Mouse (Mus musculus): ENCODE data around the gene Shank2. TPM values are rescaled to one million over a fixed set of nuclear protein-coding genes. Genes with fewer than 3 reads are reported as not detected.

Shank2 gene
- polyA plus RNA-seq, 1 experiment from 2014 or later, result 9.1 TPM

DNA sequence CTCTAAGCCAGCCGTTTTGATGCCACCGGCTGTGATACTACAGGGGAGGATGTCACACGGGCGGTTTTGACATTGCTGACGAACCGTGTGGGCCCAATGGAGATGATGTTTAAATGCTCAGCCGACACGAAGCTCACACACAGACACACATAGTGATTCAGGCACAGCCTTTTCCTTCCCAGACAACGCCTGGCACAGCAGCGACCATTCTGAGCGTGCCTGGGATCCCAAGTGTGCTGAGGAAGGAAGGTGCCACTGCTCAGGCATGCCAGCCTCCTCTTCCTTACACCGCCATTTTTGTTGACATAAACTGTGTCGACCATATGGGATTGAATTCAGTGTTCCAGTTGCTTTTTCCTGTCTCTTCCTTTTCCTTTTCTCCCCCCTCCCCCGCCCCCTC, 172.6 kb downstream of the Shank2 start:
- Histone ChIP-seq H3K9me3 (ENCODE audit: control insufficient read depth, low read length) (no peaks in the 10 kb centered on the region), H3K9ac (replicated peaks; ENCODE audit: low read length) (no peak overlapping the region), H3K4me2 (ENCODE audit: low read length) (peak overlapping the region; percentile 70; the same call in 1 of the 2 replicates), H3K4me1 (ENCODE audit: control insufficient read depth, insufficient read depth, low read length) (peaks cover 9% of the 10 kb centered on the region; the same call in 1 of the 2 replicates), H3K4me3 (replicated peaks; ENCODE audit: low read depth, low read length) (no peak overlapping the region), H3K27ac (replicated peaks; ENCODE audit: low read depth, low read length) (no peak overlapping the region), H3K36me3 (ENCODE audit: control insufficient read depth, insufficient read depth, low read length) (no peaks in the 10 kb centered on the region), H3K27me3 (ENCODE audit: control insufficient read depth, insufficient read depth, low read length) (no peaks in the 10 kb centered on the region)
- peak; percentile 2 for DNase-seq
- ATAC-seq (ENCODE audit: low FRiP score, low TSS enrichment), result no peak
- 74% methylated on average over 14 of the region's 14 CpGs for WGBS

- peaks cover 9% of the 10 kb centered on the region; the same call in 1 of the 2 replicates for H3K4me1 ChIP-seq (ENCODE audit: control insufficient read depth, insufficient read depth, low read length)
- H3K4me3 ChIP-seq (replicated peaks; ENCODE audit: low read depth, low read length), result peak overlapping the region; percentile 44
- no peaks in the 10 kb centered on the region for H3K9me3 ChIP-seq (ENCODE audit: control insufficient read depth, low read length)
- H3K27ac ChIP-seq (replicated peaks; ENCODE audit: low read depth, low read length), result peak overlapping the region; percentile 89
- no peaks in the 10 kb centered on the region for H3K36me3 ChIP-seq (ENCODE audit: control insufficient read depth, insufficient read depth, low read length)
- WGBS, result 28% methylated on average over 7 of the region's 7 CpGs
- H3K4me2 ChIP-seq (ENCODE audit: low read length), result peak overlapping the region; percentile 70
- DNase-seq, result peak; percentile 53
- no peak overlapping the region for H3K9ac ChIP-seq (replicated peaks; ENCODE audit: low read length)
- H3K27me3 ChIP-seq (ENCODE audit: control insufficient read depth, insufficient read depth, low read length), result no peaks in the 10 kb centered on the region
- no peak for ATAC-seq (ENCODE audit: low FRiP score, low TSS enrichment)
Observed at GRCm38 (mm10) chr7:144175025-144175424, 173.3 kb downstream of the Shank2 start.

DNA sequence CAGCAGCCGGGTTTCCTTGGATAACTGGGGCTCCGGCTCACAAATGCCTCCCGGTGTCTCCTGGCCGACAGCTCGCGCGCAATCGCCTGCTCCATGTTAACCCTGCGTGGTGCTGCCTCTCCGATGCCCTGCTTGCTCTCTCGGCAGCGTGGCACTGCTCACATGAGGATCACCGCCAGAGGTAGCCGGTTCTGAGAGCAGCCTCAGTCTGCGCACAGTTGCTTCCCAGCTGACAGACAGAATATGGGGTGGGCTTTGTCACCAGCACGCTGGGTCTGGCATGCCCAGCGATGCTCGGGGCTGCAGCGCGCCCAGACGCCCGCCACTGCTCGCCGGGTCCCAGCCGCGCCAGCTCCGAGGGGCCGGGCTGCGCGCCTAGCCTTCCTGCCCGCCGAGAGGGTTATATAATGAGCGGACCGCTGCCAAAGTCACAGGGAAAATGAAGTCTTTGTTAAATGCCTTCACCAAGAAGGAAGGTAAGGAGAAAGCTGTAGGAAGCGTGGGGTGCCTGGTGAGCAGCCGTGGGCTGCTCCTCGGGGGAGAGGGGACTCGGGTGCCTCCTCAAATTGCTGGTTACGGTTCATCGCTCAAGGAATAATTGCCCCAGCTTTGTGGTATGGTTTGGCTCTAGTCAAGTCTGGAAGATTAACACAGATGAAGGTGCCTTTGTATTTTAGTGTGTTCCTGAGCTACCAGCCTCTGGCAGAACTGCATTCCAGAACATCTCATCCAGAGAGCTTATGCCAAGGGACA, 173.9 kb downstream of the Shank2 start:
- 2% methylated on average over 40 of the region's 40 CpGs for WGBS
- Histone ChIP-seq H3K4me1 (ENCODE audit: control insufficient read depth, insufficient read depth, low read length) (peaks cover 9% of the 10 kb centered on the region; the same call in 1 of the 2 replicates), H3K27ac (replicated peaks; ENCODE audit: low read depth, low read length) (peak overlapping the region; percentile 89), H3K4me2 (ENCODE audit: low read length) (peak overlapping the region; percentile 70), H3K27me3 (ENCODE audit: control insufficient read depth, insufficient read depth, low read length) (no peaks in the 10 kb centered on the region), H3K36me3 (ENCODE audit: control insufficient read depth, insufficient read depth, low read length) (no peaks in the 10 kb centered on the region), H3K9ac (replicated peaks; ENCODE audit: low read length) (peak overlapping the region; percentile 62), H3K9me3 (ENCODE audit: control insufficient read depth, low read length) (no peaks in the 10 kb centered on the region), H3K4me3 (replicated peaks; ENCODE audit: low read depth, low read length) (peak overlapping the region; percentile 44)
- peak; percentile 63; the same call in 1 of the 2 replicates for ATAC-seq (ENCODE audit: low FRiP score, low TSS enrichment)
- peak; percentile 82 for DNase-seq

DNA sequence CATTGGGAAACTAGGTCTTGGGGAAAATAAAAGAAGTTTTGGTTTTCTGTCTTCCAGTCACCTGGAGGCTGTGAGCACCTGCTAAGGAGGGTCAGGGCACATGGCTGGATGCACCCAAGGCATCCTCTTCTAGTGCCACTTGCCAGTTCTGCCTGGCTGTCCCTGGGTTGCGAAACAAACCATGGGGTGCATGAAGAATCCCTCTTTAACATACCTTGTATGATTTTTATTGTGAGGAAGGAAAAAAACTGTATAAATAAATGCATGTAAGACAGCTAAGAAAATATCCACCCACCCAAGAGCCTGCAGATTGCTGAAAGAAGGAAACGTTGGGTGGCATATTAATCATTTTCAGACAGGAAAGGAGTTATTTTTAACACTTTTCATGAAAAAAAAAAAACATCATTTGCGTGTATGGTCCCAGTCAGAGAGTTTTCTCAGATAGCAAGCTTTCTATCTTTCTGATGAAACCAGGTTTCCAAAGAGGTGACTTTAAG, 174.6 kb downstream of the Shank2 start:
- H3K27ac ChIP-seq (replicated peaks; ENCODE audit: low read depth, low read length), result peak overlapping the region; percentile 89
- ATAC-seq (ENCODE audit: low FRiP score, low TSS enrichment) (no peak), DNase-seq (no peak)
- no peaks in the 10 kb centered on the region for H3K36me3 ChIP-seq (ENCODE audit: control insufficient read depth, insufficient read depth, low read length)
- H3K9ac ChIP-seq (replicated peaks; ENCODE audit: low read length), result peak overlapping the region; percentile 62
- WGBS, result 72% methylated on average over 3 of the region's 3 CpGs
- H3K4me3 ChIP-seq (replicated peaks; ENCODE audit: low read depth, low read length), result peak overlapping the region; percentile 44
- no peaks in the 10 kb centered on the region for H3K27me3 ChIP-seq (ENCODE audit: control insufficient read depth, insufficient read depth, low read length)
- H3K4me1 ChIP-seq (ENCODE audit: control insufficient read depth, insufficient read depth, low read length), result peaks cover 9% of the 10 kb centered on the region; the same call in 1 of the 2 replicates
- H3K9me3 ChIP-seq (ENCODE audit: control insufficient read depth, low read length), result no peaks in the 10 kb centered on the region
- peak overlapping the region; percentile 70 for H3K4me2 ChIP-seq (ENCODE audit: low read length)

- no peak overlapping the region for H3K9ac ChIP-seq (replicated peaks; ENCODE audit: low read length)
- H3K27ac ChIP-seq (replicated peaks; ENCODE audit: low read depth, low read length), result no peak overlapping the region
- no peaks in the 10 kb centered on the region for H3K36me3 ChIP-seq (ENCODE audit: control insufficient read depth, insufficient read depth, low read length)
- H3K4me2 ChIP-seq (ENCODE audit: low read length), result no peak overlapping the region
- no peak overlapping the region for H3K4me3 ChIP-seq (replicated peaks; ENCODE audit: low read depth, low read length)
- DNase-seq, result no peak
- no peak for ATAC-seq (ENCODE audit: low FRiP score, low TSS enrichment)
- no peaks in the 10 kb centered on the region for H3K27me3 ChIP-seq (ENCODE audit: control insufficient read depth, insufficient read depth, low read length)
- H3K9me3 ChIP-seq (ENCODE audit: control insufficient read depth, low read length), result no peaks in the 10 kb centered on the region
- 91% methylated on average over 6 of the region's 6 CpGs for WGBS
- peaks cover 7% of the 10 kb centered on the region; the same call in 1 of the 2 replicates for H3K4me1 ChIP-seq (ENCODE audit: control insufficient read depth, insufficient read depth, low read length)
Observed at GRCm38 (mm10) chr7:144179436-144179835, 177.7 kb downstream of the Shank2 start.

DNA sequence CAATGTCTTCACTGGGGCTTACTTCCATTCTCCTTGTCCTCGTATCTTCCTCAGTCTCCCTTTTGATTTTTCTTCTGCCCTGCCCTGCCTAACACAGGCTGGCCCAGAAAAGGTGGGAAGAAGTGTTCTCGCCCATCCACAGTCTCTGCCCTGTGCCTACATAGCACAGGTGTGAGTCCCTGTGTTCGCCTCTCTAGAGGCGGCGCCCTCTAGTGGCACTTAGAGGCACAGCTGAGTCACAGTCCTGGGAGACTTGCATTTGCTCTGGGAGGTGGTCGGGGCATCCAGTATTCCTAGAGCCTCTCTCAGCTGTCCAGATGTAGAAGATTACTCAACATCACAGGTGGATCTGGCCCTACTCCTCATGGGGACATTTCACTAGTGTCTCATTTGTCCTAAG, 179.2 kb downstream of the Shank2 start:
- Histone ChIP-seq H3K36me3 (ENCODE audit: control insufficient read depth, insufficient read depth, low read length) (no peaks in the 10 kb centered on the region), H3K9ac (replicated peaks; ENCODE audit: low read length) (no peak overlapping the region), H3K27me3 (ENCODE audit: control insufficient read depth, insufficient read depth, low read length) (no peaks in the 10 kb centered on the region), H3K4me3 (replicated peaks; ENCODE audit: low read depth, low read length) (no peak overlapping the region), H3K4me1 (ENCODE audit: control insufficient read depth, insufficient read depth, low read length) (no peaks in the 10 kb centered on the region), H3K4me2 (ENCODE audit: low read length) (no peak overlapping the region), H3K27ac (replicated peaks; ENCODE audit: low read depth, low read length) (no peak overlapping the region), H3K9me3 (ENCODE audit: control insufficient read depth, low read length) (no peaks in the 10 kb centered on the region)
- ATAC-seq (ENCODE audit: low FRiP score, low TSS enrichment) (no peak; the same call in 1 of the 2 replicates), DNase-seq (peak; percentile 86)
- WGBS, result 14% methylated on average over 6 of the region's 6 CpGs

DNA sequence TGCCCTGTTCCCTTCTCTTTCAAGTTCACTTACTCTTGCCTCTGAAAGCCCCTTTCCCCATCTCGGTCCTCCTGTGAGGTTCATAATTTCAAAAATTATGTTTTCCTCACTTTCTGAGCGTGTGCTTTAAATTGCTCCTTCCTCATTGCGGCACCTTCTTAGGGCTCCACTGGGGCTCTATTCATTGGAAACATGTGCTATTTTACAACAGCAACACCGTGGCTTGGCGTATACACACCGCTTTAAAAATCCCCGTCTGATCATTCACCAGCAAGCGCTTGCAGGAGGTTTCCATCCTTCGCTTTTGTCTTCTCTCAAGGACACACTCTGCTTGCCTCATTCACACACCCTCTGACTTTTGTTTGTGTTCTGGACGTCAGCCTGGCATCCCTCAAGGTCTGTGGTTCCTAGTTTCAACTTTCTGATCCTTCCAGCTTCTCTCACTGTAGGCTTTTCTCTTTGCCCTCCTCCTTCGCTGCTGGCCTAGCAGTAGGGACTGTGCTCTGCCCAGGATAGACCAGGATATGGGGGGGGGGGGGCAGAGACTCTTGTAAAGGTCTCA, 186.2 kb downstream of the Shank2 start:
- Histone ChIP-seq H3K4me1 (ENCODE audit: control insufficient read depth, insufficient read depth, low read length) (no peaks in the 10 kb centered on the region), H3K36me3 (ENCODE audit: control insufficient read depth, insufficient read depth, low read length) (peaks cover 4% of the 10 kb centered on the region; the same call in 1 of the 2 replicates), H3K27me3 (ENCODE audit: control insufficient read depth, insufficient read depth, low read length) (no peaks in the 10 kb centered on the region), H3K9me3 (ENCODE audit: control insufficient read depth, low read length) (no peaks in the 10 kb centered on the region), H3K4me2 (ENCODE audit: low read length) (no peak overlapping the region), H3K27ac (replicated peaks; ENCODE audit: low read depth, low read length) (no peak overlapping the region), H3K4me3 (replicated peaks; ENCODE audit: low read depth, low read length) (no peak overlapping the region), H3K9ac (replicated peaks; ENCODE audit: low read length) (no peak overlapping the region)
- no peak for ATAC-seq (ENCODE audit: low FRiP score, low TSS enrichment)
- 65% methylated on average over 11 of the region's 11 CpGs for WGBS
- no peak for DNase-seq

DNA sequence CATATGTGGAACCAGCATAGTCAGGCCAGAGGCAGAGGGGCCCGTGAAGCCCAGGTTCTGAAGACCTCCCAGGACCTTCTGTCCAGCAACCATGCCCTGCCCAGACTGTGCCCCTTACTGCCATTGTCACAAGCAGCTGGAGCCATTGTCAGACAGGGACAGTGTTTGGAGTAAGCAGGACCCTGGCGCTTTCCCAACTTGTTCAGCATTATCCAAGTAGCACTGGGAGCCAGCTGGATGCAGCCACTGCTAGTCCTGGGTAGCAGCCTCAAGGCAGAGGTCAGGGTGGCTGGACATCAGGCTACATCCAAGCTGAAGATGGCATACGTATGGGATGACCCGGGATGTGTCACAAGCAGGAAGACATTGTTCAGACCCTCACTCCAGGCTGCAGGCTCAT, 187.7 kb downstream of the Shank2 start:
- no peak overlapping the region for H3K4me3 ChIP-seq (replicated peaks; ENCODE audit: low read depth, low read length)
- DNase-seq (no peak), ATAC-seq (ENCODE audit: low FRiP score, low TSS enrichment) (no peak)
- no peaks in the 10 kb centered on the region for H3K4me1 ChIP-seq (ENCODE audit: control insufficient read depth, insufficient read depth, low read length)
- no peak overlapping the region for H3K27ac ChIP-seq (replicated peaks; ENCODE audit: low read depth, low read length)
- no peaks in the 10 kb centered on the region for H3K27me3 ChIP-seq (ENCODE audit: control insufficient read depth, insufficient read depth, low read length)
- H3K4me2 ChIP-seq (ENCODE audit: low read length), result no peak overlapping the region
- H3K9me3 ChIP-seq (ENCODE audit: control insufficient read depth, low read length), result no peaks in the 10 kb centered on the region
- H3K36me3 ChIP-seq (ENCODE audit: control insufficient read depth, insufficient read depth, low read length), result peaks cover 4% of the 10 kb centered on the region; the same call in 1 of the 2 replicates
- H3K9ac ChIP-seq (replicated peaks; ENCODE audit: low read length), result no peak overlapping the region
- 88% methylated on average over 4 of the region's 4 CpGs for WGBS

All from midbrain, embryonic 14.5 days (tissue).